Mouse (Mus musculus) adrenal gland, postnatal 4 days (tissue): Measurements from ENCODE around the gene Tex2. TPM values are rescaled to one million over a fixed set of nuclear protein-coding genes. Genes with fewer than 3 reads are reported as not detected.

Experiments used
- DNase-seq, 2 experiments: peaks; one replicate each; pipeline ENCODE4 v3.0.0; 2021 to 2022; ENCODE audit warnings: low spot score in 2 of 2, mixed read lengths in 2 of 2
- total RNA-seq, 2 experiments: library from RNA; stranded (reverse); gene quantifications; 2 replicates each; pipeline ENCODE4 v1.2.3; 2021

Tex2 gene
- total RNA-seq, 2 experiments from 2014 or later: 31.5 to 33.0 TPM

DNA sequence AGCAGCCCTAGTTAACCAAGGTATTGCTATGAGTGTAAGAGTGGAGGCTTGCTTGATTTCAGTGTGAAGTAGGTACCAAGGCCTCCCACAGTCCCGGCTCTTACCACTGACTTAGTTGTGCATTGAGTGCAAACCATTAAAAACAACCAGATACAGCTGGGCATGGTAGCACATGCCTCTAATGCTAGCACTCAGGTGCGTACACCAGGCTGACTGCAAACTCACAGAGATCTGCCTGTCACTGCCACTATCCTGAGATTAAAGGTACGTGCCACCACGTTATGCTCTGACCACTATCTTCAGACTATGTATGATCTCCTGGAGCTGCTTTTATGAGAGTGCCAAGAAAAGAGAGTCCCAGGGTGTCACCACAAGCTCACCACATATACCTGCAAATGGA is 67.1 kb downstream of the Tex2 start:
- DNase-seq: no peak

DNA sequence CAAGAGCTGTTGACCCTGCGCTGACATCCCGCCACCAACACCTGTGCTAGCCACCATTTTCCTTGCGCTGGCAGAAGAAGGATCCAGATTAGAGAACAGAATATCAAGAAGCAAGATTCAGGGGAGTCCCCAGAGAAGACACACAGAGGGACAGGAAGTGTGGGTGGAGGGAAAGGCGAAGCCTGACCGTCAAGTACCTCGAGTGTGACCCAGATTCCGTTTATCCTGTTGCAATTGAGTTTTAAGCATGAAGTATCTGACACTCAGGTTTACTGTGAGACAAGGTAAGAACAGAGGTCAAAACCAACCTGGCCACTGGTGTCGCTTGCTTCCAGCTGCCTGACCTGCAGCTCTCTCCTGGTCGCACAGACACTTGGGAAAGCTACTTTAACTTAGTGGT is 68.3 kb downstream of the Tex2 start:
- DNase-seq: no peak

- no peak for DNase-seq
Measured at GRCm38 (mm10) chr11:106544133-106544532, 69.1 kb downstream of the Tex2 start.

DNA sequence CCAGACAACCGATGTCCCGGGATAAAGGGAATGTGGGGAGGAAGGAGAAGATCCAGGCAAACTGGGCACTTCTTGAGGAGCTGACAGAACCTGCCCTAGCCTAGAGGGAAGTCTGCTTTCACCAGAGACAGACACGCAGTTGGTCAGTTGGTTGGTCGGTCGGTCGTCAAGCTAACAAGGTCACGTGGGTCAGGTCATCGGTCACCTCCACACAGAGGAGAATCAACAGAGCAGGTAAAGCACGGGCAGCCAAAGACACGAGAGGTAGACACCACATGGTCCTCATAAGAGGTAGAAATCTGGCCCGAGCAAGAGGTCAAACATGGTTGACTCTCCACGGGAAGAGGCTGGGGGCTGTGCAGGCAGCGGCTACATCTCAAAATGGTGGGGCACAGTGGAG is 70.2 kb downstream of the Tex2 start:
- no peak for DNase-seq

DNA sequence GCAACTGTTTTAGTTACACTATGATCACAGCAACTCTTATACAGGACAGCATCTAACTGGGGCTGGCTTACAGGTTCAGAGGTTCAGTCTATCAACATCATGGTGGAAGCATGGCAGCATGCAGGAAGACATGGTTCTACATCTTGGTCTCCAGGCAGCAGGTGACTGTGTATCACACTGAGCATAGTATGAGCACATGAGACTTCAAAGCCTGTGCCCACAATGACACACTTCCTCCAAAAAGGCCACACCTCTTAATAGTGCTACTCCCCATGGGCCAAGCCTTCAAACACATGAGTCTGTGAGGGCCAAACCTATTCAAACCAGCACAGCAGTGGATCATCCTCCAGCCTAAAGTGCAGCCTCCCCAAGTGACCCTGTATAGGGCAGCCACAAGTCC is 70.8 kb downstream of the Tex2 start:
- no peak for DNase-seq

GRCm38 (mm10) chr11:106540506-106541268 is 72.5 kb downstream of the Tex2 start:
- no peak for DNase-seq

DNA sequence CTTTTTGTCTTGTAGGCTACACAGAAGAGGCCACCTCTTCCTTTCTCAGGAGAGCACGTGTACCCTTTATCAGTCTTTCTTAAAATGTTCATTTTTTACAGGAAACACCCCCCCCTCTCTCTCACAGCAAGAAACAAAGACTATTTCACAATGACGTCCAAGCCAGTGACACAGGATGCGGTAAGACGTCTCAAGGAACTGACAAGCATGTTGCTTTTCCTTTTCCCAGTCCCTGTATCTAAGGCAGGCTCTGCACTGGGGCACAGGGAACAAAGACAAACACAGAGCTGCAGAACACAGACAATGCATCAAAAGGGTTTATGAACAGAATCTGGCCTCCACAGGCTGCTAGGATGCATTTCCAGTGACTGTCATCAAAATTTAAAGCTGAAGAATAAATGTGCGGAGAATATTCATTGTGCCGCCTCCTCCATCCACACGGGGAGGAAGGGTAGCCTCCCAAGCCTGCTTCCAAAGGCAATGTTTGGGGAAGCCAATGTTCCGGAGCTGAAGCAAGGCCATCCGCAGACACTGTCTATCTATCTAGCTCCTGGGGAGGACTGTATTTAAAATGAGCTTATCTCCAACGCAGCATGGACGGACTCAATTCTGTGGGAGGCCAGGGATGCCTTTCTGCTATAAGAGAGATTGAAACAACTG is 76.8 kb downstream of the Tex2 start:
- DNase-seq: no peak

GRCm38 (mm10) chr11:106535660-106536252 is 77.5 kb downstream of the Tex2 start:
- no peak for DNase-seq

GRCm38 (mm10) chr11:106532248-106532790 is 80.9 kb downstream of the Tex2 start:
- DNase-seq: no peak

DNA sequence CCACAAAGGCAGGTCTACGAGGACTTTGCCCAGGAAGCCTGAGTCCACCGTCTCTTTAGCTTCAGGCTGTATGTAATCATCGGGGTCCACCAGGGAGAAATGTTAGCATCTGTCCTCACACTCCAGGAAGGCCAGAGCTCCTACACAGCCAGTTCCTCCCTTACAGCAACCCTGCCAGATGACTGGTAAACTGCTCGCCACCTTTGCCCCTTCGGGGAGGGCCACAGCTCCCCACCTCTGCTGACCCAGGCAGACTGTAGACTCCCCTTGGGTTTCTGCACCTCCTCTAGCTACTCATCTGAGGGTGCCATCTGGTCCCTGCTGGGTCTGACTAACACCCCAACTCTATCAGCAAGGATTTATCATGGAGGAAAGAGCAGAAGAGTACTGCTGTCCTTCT is 83.4 kb downstream of the Tex2 start:
- DNase-seq: no peak

DNA sequence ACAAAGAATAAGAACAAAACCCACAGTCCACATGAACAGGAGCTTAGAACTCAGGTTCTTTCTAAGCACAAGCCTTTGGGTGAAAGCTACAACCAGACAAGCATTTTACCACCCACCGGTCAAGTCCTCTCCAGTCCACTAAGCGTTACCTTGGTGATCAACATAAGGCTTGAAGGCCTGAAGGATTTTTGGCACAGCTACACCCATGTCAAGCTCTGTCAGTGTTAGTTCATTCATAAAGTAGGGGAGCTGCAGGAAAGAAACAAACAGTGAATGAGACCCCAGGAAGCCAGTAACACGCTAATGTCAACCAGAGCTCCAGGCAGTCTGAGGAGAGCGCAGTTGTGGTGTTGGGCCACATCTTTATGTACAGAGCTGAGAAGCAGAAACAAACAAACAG is 84.1 kb downstream of the Tex2 start:
- DNase-seq: no peak

GRCm38 (mm10) chr11:106527926-106528325 is 85.3 kb downstream of the Tex2 start:
- no peak for DNase-seq

GRCm38 (mm10) chr11:106527147-106527821 is 85.9 kb downstream of the Tex2 start:
- no peak for DNase-seq

- DNase-seq: no peak
Measured at GRCm38 (mm10) chr11:106522538-106522937, 90.7 kb downstream of the Tex2 start.

DNA sequence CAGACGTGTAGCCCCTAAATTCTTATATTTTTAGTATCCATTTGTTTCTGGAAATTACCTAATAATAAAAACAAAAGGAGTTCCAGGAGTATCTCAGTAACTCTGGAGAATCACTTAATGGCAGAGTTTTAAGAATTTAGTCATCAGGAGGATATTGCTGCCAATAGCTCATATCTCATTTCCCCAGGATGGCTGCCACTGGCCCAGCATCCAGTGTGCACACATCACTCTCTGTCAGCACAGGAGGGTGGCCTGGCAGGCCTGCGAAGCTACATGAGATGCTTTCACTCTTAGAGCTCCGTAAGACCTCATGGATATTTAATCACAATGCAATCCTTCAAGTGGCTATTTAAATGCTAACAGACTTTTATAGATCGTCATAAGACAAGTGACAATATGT is 91.6 kb downstream of the Tex2 start:
- DNase-seq: no peak

- no peak for DNase-seq
Measured at GRCm38 (mm10) chr11:106520404-106520803, 92.8 kb downstream of the Tex2 start.

DNA sequence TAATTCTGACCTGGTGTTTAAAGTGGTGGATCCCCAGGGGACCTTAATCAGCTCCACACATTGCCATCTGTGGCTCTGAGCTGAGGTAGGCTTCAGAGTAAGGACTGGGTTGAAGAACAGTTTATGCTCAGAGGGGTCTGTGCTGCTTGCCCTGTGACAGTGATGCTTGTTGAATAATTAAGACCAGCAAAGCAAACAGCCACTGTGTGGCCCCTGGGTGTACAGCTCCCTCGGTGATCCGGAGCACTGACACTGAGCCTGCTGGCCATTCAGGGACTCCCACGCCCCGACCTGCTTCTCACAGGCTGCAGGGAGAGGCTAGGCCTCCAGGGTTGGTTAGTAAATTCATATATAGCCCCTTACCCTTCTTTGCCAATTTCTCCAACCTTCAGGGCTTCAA is 93.7 kb downstream of the Tex2 start:
- no peak for DNase-seq

DNA sequence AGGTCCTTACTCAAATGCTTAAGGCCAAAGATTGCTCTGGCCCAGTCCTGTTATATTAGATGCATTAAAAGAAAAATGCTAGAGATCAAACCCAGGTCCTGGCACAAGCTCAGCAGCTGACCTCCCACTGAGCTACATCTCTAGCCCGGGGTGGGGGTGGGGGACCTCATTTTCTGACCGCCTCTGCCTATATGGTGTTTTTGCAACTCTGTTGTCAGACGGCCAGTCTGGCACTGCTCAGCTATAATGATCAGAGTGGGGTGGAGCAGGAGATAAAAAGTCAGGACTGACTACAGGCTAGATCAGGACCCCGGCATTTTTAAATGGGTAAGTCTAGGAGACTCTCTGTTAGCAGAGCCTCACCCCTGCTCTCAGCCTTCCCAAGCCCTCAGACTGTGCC is 94.8 kb downstream of the Tex2 start:
- DNase-seq: no peak

DNA sequence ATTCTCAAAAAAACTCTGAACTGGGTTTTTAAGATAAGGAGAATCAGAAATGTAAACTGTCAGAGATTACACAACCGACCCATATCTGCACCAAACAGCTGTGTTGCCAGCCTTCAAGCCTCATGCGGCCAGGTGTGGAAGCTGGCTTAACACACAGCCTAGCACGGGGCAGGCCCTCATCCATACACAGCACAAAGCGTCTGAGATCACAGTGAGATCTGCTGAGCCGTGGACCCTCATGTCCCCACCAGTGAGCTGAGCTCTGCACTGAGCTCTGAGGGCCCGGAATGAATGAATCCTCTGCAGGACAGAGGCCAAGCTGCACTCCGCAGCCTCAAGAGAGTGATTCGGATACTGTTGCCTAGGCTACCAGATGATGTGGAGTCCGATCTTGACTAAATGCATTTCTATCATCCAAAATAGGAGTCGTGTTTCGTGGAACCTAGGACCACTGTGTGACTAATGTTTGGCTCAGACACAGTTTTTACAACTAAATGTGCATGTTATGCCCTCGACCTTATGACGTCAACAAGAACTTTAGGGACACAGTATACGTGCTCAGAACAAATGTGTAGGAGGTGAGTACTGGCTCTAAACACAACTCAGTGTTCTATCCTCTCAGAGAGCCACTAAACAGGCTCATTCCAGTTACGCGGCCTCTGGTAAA is 98.0 kb downstream of the Tex2 start:
- no peak for DNase-seq

GRCm38 (mm10) chr11:106514446-106514845 is 98.8 kb downstream of the Tex2 start:
- DNase-seq: no peak

GRCm38 (mm10) chr11:106513166-106513565 is 100.1 kb downstream of the Tex2 start:
- no peak for DNase-seq
